Mouse (Mus musculus): ENCODE data around the gene Metrnl. TPM values are rescaled to one million over a fixed set of nuclear protein-coding genes. Genes with fewer than 3 reads are reported as not detected.

The Metrnl gene
- polyA plus RNA-seq, 1 experiment from 2014 or later = 29.4 TPM

- Histone ChIP-seq H3K4me3 (ENCODE audit: low read depth, low read length) (no peak overlapping the region), H3K36me3 (ENCODE audit: control insufficient read depth, insufficient read depth, low read length) (no peaks in the 10 kb centered on the region), H3K9me3 (ENCODE audit: control insufficient read depth, low read length) (no peaks in the 10 kb centered on the region), H3K27ac (ENCODE audit: low read depth) (no peak overlapping the region), H3K4me1 (replicated peaks; ENCODE audit: control insufficient read depth, insufficient read depth, low read length) (no peaks in the 10 kb centered on the region; the same call in 1 of the 2 replicates), H3K27me3 (replicated peaks; ENCODE audit: control insufficient read depth, insufficient read depth, low read length) (no peaks in the 10 kb centered on the region), H3K9ac (ENCODE audit: low read length) (no peak overlapping the region), H3K4me2 (ENCODE audit: low read length) (no peak overlapping the region)
- 77% methylated on average over 12 of the region's 12 CpGs for WGBS
- no peak for ATAC-seq (replicated peaks; ENCODE audit: low FRiP score, low TSS enrichment, low read depth)
- no peak for DNase-seq (ENCODE audit: low spot score)
Observed at GRCm38 (mm10) chr11:121746941-121747494, 45.7 kb downstream of the Metrnl start.

DNA sequence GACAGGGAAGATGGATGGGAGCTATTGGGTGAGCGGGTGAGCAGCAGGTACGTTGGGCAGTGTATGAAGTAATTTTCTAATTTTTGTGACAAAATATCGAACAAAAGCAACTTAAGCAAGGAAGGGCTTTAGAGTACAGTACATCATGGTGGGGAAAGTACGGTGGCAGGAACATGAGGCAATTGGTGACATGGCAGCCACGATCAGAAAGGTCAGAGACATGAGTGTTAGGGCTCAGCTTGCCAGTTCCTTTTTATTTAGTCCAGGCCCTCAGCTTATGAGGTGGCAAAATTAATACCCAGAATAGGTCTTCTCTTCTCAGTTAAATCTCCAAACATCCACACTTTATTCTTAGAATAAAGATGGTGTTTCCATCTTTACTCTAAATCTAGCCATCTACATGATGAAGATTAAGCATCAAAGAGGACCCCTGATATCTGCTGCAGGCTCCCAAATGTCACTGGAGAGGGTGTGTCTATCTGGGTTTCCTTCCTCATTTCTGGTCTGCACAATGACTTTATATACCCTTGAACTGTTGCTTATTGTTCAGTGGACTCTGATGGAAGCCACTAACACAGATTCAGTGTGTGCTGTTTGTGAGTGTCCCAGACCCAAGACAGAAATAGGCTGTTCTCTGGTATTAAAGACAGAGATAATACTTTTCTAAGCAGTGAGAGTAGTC, 46.8 kb downstream of the Metrnl start:
- WGBS = 85% methylated on average over 5 of the region's 5 CpGs
- Histone ChIP-seq H3K27me3 (replicated peaks; ENCODE audit: control insufficient read depth, insufficient read depth, low read length) (no peaks in the 10 kb centered on the region), H3K4me1 (replicated peaks; ENCODE audit: control insufficient read depth, insufficient read depth, low read length) (no peaks in the 10 kb centered on the region; the same call in 1 of the 2 replicates), H3K27ac (ENCODE audit: low read depth) (no peak overlapping the region), H3K9ac (ENCODE audit: low read length) (no peak overlapping the region), H3K4me2 (ENCODE audit: low read length) (no peak overlapping the region), H3K9me3 (ENCODE audit: control insufficient read depth, low read length) (no peaks in the 10 kb centered on the region), H3K36me3 (ENCODE audit: control insufficient read depth, insufficient read depth, low read length) (no peaks in the 10 kb centered on the region), H3K4me3 (ENCODE audit: low read depth, low read length) (no peak overlapping the region)
- DNase-seq (ENCODE audit: low spot score) = no peak
- ATAC-seq (replicated peaks; ENCODE audit: low FRiP score, low TSS enrichment, low read depth) = no peak

Other genes with a start within 250 kb of the Metrnl start
- gene Tbcd, start 249.6 kb upstream of the Metrnl start, polyA plus RNA-seq (2014; fragmentation: Nextera tagmentation; extraction: Ambion mirVana) = 36.7 and 41.7 TPM in 2 replicates
- gene Zfp750, start 182.2 kb upstream of the Metrnl start, polyA plus RNA-seq (2014; fragmentation: Nextera tagmentation; extraction: Ambion mirVana) = 0.19 and 0.38 TPM in 2 replicates
- gene B3gntl1, start 28.4 kb upstream of the Metrnl start, polyA plus RNA-seq (2014; fragmentation: Nextera tagmentation; extraction: Ambion mirVana) = 8.0 and 8.3 TPM in 2 replicates
- gene Ptchd3, start 128.7 kb downstream of the Metrnl start, polyA plus RNA-seq (2014; fragmentation: Nextera tagmentation; extraction: Ambion mirVana) = not detected in 2 replicates

Data from intestine, embryonic 14.5 days (tissue).